Mouse (Mus musculus): Measurements from ENCODE around the gene Fam122b. TPM values are rescaled to one million over a fixed set of nuclear protein-coding genes. Genes with fewer than 3 reads are reported as not detected.

Fam122b gene
- total RNA-seq, 2 experiments from 2014 or later = 1.4 to 2.5 TPM

DNA sequence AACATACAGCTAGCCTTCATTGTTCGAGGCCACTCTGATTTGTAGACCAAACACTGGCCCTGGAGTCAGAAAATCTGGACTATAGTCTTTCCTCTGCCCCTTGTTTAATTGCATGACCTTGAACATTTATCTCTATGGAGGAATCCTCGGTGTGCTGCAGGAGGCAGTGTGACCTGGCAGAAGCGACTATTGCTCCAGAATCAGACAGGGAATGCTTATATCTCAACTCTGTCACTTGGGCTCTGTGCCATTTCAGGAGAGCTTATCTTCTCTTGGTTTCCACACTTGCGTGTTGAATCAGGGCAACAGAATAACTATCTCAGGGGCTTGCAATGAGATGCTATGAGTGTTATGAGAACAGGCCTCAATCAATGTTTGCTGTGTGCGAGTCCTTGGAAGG, 68.0 kb downstream of the Fam122b start:
- no peak for DNase-seq

- DNase-seq = no peak
These were observed 71.9 kb downstream of the Fam122b start for GRCm38 (mm10) chrX:53197681-53198080.

DNA sequence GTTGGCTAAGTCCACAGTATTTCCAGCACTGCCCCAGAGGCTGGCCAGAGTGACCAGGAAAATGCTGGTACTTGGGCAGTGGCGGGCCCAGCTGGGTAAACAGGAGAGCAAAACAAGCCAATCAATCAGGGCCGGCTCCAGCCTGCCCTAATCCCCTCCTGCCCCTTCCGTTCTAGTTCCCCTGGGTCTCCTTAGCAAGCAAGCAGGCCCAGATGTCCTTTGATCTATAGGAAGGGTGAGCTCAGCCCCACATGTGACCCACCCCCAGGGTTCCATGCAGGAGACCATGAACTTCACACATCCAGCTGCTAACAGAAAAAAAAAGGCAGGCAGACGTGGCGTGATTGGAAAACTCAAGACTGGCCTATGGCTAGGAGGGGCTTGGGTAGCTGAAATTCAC, 73.2 kb downstream of the Fam122b start:
- DNase-seq = no peak

Other genes with a start within 250 kb of the Fam122b start
- gene Plac1, start 29.7 kb downstream of the Fam122b start, total RNA-seq (2021) = not detected
- not detected for gene Fam122c, start 3.6 kb upstream of the Fam122b start, total RNA-seq (2021)
- 10 to 100 TPM; 41.3 to 49.9 TPM for gene Mospd1, start 100.7 kb upstream of the Fam122b start, total RNA-seq (2021)
- not detected for gene Etd, start 165.1 kb upstream of the Fam122b start, total RNA-seq (2021)

Measured in gastrocnemius, postnatal 25 days (tissue).